Mouse (Mus musculus) liver, embryonic 18 days (tissue): ENCODE results near the gene Gm21943. TPM values are rescaled to one million over a fixed set of nuclear protein-coding genes. Genes with fewer than 3 reads are reported as not detected.

Experiments
- polyA plus RNA-seq: library from polyadenylated mRNA; depleted of rRNA; stranded (reverse); fragments of >200 nt; gene quantifications from 2 replicates; pipeline ENCODE4 v1.2.3, GENCODE M21; 2012; rRNA removed

The Gm21943 gene
- polyA plus RNA-seq, result not detected in 2 replicates

DNA sequence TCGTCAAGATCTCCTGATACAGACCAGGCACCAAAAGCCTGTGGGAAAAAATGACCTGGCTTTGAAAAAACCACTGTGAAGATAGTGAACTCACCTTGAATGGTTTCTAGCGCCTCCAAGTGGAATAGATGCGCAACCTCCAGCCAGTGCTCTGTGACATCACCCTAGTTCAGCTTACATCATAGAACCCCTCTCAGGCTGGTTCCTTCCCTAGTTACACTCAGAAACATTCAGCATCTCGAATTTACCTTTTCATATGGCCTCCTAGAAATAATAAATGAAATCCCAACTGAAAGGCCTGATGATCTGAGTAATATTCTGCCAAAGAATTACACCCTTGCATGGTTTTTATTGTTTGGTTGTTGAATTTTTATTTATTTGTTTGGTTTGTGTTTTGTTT lies at the start of gene Gm21943:
Gm21943 (minus strand) TSS at position 101 of the 400 bp plus-strand sequence.

Other genes with a start within 250 kb of the Gm21943 start
- gene Gm28961, start 172.0 kb upstream of the Gm21943 start, polyA plus RNA-seq, result not detected in 2 replicates